Mouse (Mus musculus) lung, postnatal 0 days (tissue): ENCODE data around the gene Rapgef6.

Source experiments
- CTCF ChIP-seq: IDR thresholded peaks from 2 replicates; pipeline ENCODE4 v1.5.1; 2016; ENCODE audit warnings: antibody characterized with exemption, mild to moderate bottlenecking
- EP300 ChIP-seq: IDR thresholded peaks from 2 replicates; pipeline ENCODE4 v1.6.1; 2016; ENCODE audit warnings: antibody characterized with exemption, mild to moderate bottlenecking, control low read depth

DNA sequence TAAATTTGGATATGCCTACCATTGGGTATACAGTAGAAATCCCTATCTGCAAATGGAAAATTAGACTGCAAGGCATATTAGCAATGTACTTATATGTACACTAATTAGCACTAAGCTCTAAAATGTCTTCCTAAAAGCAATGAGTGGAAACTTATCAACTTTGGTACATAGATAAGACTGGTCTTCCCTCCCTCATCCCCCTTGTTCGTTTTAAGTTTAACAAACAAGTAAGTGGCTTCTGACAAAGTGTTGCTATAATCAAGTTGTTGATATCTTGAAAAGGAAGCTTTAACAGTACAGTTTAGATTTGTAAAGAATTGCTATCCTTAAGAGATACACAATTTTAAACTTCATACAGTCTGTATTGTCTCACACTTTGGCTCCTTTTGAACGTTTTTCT is 78.5 kb downstream of the Rapgef6 start:
- TF ChIP-seq CTCF, result no peak
- TF ChIP-seq EP300, result no peak
